Mouse (Mus musculus) lung, adult 10 weeks (tissue): ENCODE results near the gene Sema4g. TPM values are rescaled to one million over a fixed set of nuclear protein-coding genes. Genes with fewer than 3 reads are reported as not detected.

Experiments used
- polyA plus RNA-seq: library from polyadenylated mRNA; stranded (reverse); fragments of 350-450 nt; fragmentation: Illumina TruSeq; extraction: RNeasy Lipid Tissue Mini Kit (QIAGEN cat#74804); gene quantifications from one replicate; pipeline ENCODE4 v1.2.3, GENCODE M21; 2014; ENCODE audit warnings: low read depth, low replicate concordance; ENCODE audit not compliant: insufficient read depth

Gene Sema4g
- 0.51 TPM for polyA plus RNA-seq

DNA sequence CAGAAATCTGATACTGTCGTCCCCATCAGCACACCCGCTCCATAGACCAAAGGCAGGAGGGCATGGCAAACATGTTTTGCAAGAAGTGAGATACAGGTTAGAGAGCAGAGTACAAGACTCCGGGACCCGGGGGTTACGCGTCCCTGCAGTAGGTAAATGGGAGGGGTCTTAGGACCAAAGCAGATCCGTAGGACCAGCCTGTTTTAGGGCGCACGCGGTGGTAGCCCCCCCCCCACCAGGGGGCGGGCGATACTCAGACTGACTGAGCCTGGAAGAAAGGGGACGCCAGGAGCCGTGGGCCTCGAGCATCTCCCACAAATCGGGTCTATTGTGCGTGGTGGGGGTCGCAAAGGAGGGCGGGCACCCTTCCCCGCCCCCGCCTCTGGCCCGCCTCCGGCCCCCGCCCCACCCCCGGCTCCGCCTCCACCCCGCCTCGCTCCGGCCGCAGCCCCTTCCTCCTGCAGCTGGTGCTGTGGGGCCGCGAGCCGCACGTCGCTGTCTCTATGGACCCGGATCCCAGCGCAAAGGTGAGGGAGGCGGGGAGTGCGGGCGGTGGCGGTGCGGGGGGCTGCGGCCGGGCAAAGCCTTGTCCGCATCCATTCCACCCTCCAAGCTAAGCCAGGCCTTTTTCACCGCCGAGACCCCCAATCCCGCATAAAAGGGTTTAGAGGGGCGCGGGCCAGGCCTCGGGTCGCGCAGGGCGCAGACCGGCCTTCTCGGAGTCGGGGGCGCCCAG lies at the start of gene Sema4g:
Gene Sema4g, plus strand, starts transcription at position 271 of the 736 bp plus-strand sequence.

GRCm38 (mm10) chr19:45005444-45005843 lies 16.5 kb downstream of the Sema4g start, which contains the start of gene Twnk:
Gene Twnk, plus strand, starts transcription at chr19:45005663.

GRCm38 (mm10) chr19:45005957-45006712 lies 17.2 kb downstream of the Sema4g start, which contains the start of gene Mrpl43:
Gene Mrpl43, minus strand, starts transcription at chr19:45006442.

DNA sequence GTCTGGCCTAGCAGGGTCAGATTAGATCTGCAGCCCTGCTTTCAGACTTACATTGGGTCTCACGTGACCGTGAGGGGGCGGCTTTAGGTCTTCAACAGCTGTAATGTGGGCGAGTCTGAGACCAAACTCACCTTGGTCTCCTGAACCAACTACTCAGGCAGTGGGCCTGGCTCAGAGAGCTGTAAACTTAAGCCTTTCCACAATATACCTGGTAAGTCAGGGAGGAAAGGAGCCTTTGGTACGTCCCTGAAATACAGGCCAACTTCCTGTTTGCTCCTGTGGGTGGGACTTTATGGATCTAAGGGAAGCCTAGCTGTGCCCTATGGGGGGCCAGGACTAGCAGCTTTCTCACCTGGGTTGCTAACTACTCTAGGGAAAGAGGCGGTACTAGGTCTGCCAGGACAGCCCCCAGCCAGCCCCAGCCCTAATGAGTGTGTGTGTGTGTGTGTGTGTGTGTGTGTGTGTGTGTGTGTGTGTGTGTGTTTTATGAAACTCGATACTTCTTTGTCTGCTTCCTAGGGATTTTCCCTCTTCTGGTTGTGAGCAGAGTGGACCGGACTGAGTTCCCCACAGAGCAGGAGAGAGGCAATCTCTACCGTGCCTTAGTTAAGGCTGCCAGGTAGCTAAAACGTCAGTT lies 25.6 kb downstream of the Sema4g start, which contains the start of gene Lzts2:
Gene Lzts2, plus strand, starts transcription at position 80 of the 637 bp plus-strand sequence.

GRCm38 (mm10) chr19:45045651-45046050 lies 56.8 kb downstream of the Sema4g start, which contains the start of gene Pdzd7:
Gene Pdzd7, minus strand, starts transcription at chr19:45045717.

GRCm38 (mm10) chr19:45047417-45047934 lies 58.6 kb downstream of the Sema4g start, which contains the start of gene Sfxn3:
Gene Sfxn3, plus strand, starts transcription at chr19:45047503.

Other genes with a start within 250 kb of the Sema4g start
- gene Pax2, start 233.1 kb upstream of the Sema4g start, polyA plus RNA-seq: not detected
- gene Slf2, start 58.0 kb upstream of the Sema4g start, polyA plus RNA-seq: 5.6 TPM
- gene Twnk, start 16.6 kb downstream of the Sema4g start, polyA plus RNA-seq: 6.2 TPM
- 33.3 TPM for gene Mrpl43, start 17.3 kb downstream of the Sema4g start, polyA plus RNA-seq
- 32.7 TPM for gene Lzts2, start 25.3 kb downstream of the Sema4g start, polyA plus RNA-seq
- 0.10 TPM for gene Pdzd7, start 56.6 kb downstream of the Sema4g start, polyA plus RNA-seq
- 27.9 TPM for gene Sfxn3, start 58.4 kb downstream of the Sema4g start, polyA plus RNA-seq
- gene Kazald1, start 86.1 kb downstream of the Sema4g start, polyA plus RNA-seq: 13.9 TPM
- not detected for gene Tlx1, start 161.6 kb downstream of the Sema4g start, polyA plus RNA-seq
- not detected for gene Lbx1, start 246.7 kb downstream of the Sema4g start, polyA plus RNA-seq